Mouse (Mus musculus): ENCODE measurements around the gene Tnk2. TPM values are rescaled to one million over a fixed set of nuclear protein-coding genes. Genes with fewer than 3 reads are reported as not detected.
"Not testable (repeated sequence)": the region's sequence is repeated elsewhere in the genome, so short reads cannot be mapped to it uniquely, and the experiment has no call there.

Tnk2 gene
- polyA plus RNA-seq, 1 experiment from 2014 or later = 13.3 TPM

DNA sequence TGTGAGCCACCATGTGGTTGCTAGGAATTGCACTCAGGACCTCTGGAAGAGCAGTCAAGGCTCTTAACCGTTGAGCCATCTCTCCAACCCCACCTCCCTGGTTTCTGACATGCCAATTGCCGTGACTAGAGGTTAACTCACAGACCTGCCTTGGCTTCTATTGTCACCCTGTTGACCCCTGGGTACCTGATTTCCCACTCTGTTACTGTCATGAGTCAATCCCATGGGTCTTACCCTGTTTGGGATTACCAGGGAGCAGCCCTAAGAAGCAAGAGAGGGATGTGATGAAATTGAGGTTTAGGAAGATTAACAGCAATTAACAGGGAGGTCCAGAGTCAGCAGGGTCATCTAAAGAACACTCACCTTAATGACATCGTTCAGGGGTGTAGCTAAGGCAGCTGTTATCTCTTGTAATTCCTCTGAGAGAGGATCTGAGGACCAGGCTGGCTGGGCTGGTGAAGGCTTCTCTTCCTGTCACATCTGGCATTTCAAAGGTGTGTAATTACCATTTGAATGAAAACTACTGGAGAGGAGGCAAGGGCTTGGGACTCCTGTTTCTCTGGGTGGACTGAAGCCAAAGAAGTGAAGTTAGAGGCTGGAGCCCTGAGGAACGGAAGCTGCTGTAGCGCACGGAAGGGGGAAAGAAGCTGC, 6.7 kb upstream of the Tnk2 start:
- Histone ChIP-seq H3K27ac (no peak overlapping the region), H3K4me1 (peaks cover 4% of the 10 kb centered on the region; the same call in 1 of the 2 replicates), H3K4me3 (no peak overlapping the region), H3K36me3 (peaks cover 5% of the 10 kb centered on the region), H3K9me3 (no peaks in the 10 kb centered on the region), H3K4me2 (no peak overlapping the region), H3K9ac (no peak overlapping the region), H3K27me3 (no peaks in the 10 kb centered on the region)
- ATAC-seq (ENCODE audit: insufficient number of reproducible peaks, insufficient read depth, low FRiP score, low TSS enrichment, low read depth) = no peak
- WGBS = 44% methylated on average over 6 of the region's 6 CpGs

DNA sequence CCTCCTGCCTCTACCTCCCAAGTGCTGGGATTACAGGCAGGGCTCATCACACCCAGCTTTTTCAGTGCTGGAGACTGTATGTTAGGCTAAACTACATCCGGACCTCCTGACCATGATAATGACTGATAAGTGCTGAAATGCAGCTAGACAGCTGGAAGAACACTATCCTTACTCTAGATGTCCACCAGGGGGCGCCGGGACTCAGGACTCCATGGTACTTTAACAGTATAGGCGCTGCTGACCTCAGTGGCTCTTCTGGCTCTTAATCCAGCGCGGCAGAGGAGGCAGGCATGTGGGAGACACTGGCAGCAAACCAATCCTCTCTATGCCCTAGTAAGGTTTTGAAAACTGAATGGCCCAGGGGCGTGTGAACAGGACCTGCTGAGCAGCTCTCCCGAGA, 5.2 kb upstream of the Tnk2 start:
- H3K27ac ChIP-seq = no peak overlapping the region
- peaks cover 10% of the 10 kb centered on the region; the same call in 1 of the 2 replicates for H3K4me1 ChIP-seq
- H3K36me3 ChIP-seq = no peaks in the 10 kb centered on the region
- 0 out of 2 replicates have a peak, but pooled peaks have one; percentile 52 for ATAC-seq (ENCODE audit: insufficient number of reproducible peaks, insufficient read depth, low FRiP score, low TSS enrichment, low read depth)
- no peak overlapping the region for H3K4me3 ChIP-seq
- H3K9ac ChIP-seq = no peak overlapping the region
- no peaks in the 10 kb centered on the region for H3K27me3 ChIP-seq
- H3K9me3 ChIP-seq = no peaks in the 10 kb centered on the region
- no peak overlapping the region for H3K4me2 ChIP-seq
- WGBS = 10% methylated on average over 8 of the region's 8 CpGs

DNA sequence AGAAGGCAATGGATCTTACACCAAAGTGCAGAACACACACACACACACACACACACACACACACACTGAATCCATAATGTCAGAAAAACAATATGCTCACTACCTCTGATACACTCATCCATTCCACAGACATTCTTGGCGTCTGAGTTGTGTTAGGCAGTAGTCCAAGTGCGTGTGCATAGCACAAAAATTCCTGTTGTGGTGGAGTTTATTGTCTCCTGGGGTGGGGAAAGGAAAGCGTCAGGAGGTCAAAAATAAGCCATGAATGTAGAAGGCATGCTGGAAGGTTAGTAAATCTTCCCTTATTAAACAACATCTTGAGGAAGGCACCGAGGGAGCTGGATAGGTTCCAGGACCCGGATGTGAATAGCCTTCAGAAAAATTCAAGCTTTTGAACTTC, 3.6 kb upstream of the Tnk2 start:
- Histone ChIP-seq H3K9ac (no peak overlapping the region), H3K4me2 (no peak overlapping the region), H3K4me1 (peaks cover 16% of the 10 kb centered on the region), H3K9me3 (no peaks in the 10 kb centered on the region), H3K4me3 (no peak overlapping the region), H3K27me3 (no peaks in the 10 kb centered on the region), H3K36me3 (no peaks in the 10 kb centered on the region), H3K27ac (no peak overlapping the region)
- ATAC-seq (ENCODE audit: insufficient number of reproducible peaks, insufficient read depth, low FRiP score, low TSS enrichment, low read depth) = no peak
- 41% methylated on average over 5 of the region's 5 CpGs for WGBS

DNA sequence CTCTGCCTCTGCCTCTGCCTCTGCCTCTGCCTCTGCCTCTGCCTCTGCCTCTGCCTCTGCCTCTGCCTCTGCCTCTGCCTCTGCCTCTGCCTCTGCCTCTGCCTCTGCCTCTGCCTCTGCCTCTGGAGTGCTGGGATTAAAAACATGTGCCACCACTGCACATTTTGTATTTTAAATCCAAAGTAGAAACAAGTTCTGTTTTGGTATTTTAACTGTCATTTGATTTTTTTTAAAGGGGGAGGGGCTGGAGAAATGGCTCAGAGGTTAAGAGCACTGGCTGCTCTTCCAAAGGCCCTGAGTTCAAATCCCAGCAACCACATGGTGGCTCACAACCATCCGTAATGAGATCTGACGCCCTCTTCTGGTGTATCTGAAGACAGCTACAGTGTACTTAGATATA, 3.0 kb upstream of the Tnk2 start:
- not testable (repeated sequence) for H3K9ac ChIP-seq; ATAC-seq (ENCODE audit: insufficient number of reproducible peaks, insufficient read depth, low FRiP score, low TSS enrichment, low read depth); H3K4me3 ChIP-seq; H3K9me3 ChIP-seq; H3K27me3 ChIP-seq; H3K27ac ChIP-seq; H3K4me2 ChIP-seq; H3K36me3 ChIP-seq
- peaks cover 21% of the 10 kb centered on the region for H3K4me1 ChIP-seq
- 64% methylated on average over 2 of the region's 2 CpGs for WGBS

DNA sequence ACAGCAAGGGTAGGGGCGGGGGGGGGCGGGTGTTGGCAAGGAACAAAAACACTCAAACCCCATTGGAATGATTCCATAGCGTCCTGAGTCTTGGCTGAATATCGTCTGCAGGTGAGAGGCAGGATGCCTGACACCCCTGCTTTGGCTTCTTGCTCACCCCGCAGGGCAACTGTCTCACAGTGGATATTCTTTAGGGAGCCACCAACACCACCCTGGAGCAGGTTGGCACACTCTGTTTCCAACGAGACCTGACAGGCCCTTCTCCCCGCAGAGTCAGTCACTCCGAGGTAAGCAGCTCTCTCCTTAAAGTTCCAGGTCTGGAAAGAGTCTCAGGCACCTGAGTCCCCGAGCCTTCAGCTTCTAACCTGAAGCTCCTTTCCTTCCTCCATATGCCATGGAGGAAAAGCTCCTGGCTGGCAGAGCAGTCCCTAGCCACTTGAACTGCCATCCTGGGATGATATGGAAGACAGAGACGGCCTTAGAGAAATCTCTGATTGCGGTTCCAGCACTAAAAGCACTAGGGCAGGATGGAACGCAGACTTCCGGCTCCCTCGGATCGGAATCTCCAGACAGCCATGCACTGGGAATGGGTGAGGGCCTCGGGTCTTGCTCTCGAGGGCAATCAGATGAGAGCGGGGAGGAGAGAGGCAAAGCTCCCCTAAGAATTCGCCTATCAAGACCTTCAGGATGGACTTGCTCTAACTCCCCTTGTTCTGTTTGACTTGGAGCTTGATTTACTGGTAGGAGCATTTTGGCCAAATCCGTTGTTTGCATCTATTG, 2.0 kb upstream of the Tnk2 start:
- Histone ChIP-seq H3K27me3 (no peaks in the 10 kb centered on the region), H3K27ac (no peak overlapping the region), H3K4me1 (peaks cover 30% of the 10 kb centered on the region), H3K9me3 (no peaks in the 10 kb centered on the region), H3K9ac (no peak overlapping the region), H3K4me3 (no peak overlapping the region), H3K36me3 (no peaks in the 10 kb centered on the region), H3K4me2 (no peak overlapping the region)
- 57% methylated on average over 20 of the region's 20 CpGs for WGBS
- no peak for ATAC-seq (ENCODE audit: insufficient number of reproducible peaks, insufficient read depth, low FRiP score, low TSS enrichment, low read depth)

DNA sequence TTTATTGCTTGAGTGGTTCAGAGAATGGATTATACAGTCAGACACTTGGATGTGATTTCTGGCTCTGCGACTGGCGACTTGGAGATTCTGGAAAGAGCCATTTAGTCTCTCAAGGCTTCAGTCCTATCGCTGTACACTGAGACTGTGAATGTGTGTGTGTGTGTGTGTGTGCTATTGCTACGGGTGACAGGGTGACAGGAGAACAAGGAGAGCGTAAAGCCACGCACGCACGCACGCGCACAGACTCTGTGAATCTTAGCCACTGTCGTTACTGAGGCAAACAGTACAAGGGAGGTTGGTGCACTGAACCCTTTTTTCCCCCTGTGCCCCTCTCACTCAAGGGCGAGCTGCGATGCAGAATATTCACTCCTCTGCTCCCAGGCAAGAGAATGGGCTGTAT, 1.4 kb upstream of the Tnk2 start:
- Histone ChIP-seq H3K27ac (no peak overlapping the region), H3K9ac (0 out of 2 replicates have a peak overlapping the region, but pooled peaks have one; percentile 32), H3K4me2 (no peak overlapping the region), H3K4me1 (peaks cover 30% of the 10 kb centered on the region), H3K36me3 (no peaks in the 10 kb centered on the region), H3K27me3 (no peaks in the 10 kb centered on the region), H3K4me3 (no peak overlapping the region), H3K9me3 (no peaks in the 10 kb centered on the region)
- ATAC-seq (ENCODE audit: insufficient number of reproducible peaks, insufficient read depth, low FRiP score, low TSS enrichment, low read depth) = no peak
- WGBS = 71% methylated on average over 13 of the region's 13 CpGs

DNA sequence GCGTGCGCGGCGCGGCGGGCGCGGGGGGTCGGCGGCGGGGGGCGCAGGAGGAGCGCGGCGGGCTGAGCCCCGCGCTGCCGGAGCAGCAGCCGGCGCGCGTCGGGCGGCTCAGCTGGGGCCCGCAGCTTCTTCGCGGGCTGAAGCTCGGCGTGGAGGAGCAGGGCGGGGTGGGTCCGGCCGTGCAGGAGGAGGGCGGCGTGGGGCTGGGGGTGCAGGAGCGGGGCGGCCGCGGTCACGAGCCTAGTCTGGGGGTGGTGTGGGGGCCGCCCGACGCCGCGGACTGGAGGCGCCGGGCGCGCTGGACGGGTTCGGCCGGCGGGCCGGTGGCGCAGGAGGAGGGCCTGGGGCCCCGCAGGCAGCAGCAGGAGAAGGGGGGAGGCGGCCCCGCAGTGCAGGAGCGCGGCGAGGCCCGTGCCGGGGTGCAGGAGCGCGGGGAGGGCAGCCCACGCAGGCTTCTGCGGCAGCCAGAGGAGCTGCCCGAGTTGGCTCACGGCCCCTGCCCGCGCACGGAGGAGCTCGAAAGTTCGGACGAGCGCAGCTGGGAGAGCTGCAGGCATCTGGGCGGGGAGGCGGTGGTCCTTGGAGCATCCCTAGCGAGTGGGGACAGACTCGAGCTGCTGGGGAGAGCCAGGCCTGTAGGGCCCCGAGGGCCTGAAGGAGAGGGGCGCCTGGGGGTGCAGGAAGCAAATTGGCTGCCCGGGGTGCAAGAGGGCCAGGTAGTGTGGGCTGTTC, 561 bp downstream of the Tnk2 start:
- Histone ChIP-seq H3K36me3 (no peaks in the 10 kb centered on the region), H3K4me1 (peaks cover 32% of the 10 kb centered on the region), H3K9ac (peak overlapping the region; percentile 91), H3K27me3 (no peaks in the 10 kb centered on the region), H3K4me3 (peak overlapping the region; percentile 90), H3K9me3 (no peaks in the 10 kb centered on the region), H3K27ac (peak overlapping the region; percentile 91), H3K4me2 (peak overlapping the region; percentile 89)
- ATAC-seq (ENCODE audit: insufficient number of reproducible peaks, insufficient read depth, low FRiP score, low TSS enrichment, low read depth) = peak; percentile 60
- 1% methylated on average over 74 of the region's 82 CpGs for WGBS

DNA sequence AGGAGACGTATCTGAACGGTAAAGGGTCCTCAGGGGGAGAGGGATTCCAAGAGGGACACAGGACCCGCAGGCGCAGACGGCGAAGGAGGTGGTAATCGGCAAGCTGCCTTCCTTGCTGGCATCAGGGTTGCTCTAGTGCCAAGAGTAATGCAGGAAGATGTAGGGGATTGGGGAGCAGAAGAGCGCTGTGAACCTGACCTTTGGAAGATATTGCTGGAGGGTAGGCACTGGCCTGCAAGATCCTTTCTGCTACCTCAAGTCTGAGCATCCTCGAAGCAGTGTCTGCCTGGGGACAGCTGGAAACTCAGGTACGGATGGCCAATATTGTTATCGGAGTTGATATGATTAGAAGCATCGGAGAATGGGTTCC, 1.1 kb downstream of the Tnk2 start:
- no peak for ATAC-seq (ENCODE audit: insufficient number of reproducible peaks, insufficient read depth, low FRiP score, low TSS enrichment, low read depth)
- Histone ChIP-seq H3K9ac (peak overlapping the region; percentile 91), H3K27me3 (no peaks in the 10 kb centered on the region), H3K4me3 (peak overlapping the region; percentile 90), H3K4me2 (peak overlapping the region; percentile 89), H3K9me3 (no peaks in the 10 kb centered on the region), H3K4me1 (peaks cover 33% of the 10 kb centered on the region), H3K36me3 (no peaks in the 10 kb centered on the region), H3K27ac (peak overlapping the region; percentile 91)
- 13% methylated on average over 12 of the region's 12 CpGs for WGBS

DNA sequence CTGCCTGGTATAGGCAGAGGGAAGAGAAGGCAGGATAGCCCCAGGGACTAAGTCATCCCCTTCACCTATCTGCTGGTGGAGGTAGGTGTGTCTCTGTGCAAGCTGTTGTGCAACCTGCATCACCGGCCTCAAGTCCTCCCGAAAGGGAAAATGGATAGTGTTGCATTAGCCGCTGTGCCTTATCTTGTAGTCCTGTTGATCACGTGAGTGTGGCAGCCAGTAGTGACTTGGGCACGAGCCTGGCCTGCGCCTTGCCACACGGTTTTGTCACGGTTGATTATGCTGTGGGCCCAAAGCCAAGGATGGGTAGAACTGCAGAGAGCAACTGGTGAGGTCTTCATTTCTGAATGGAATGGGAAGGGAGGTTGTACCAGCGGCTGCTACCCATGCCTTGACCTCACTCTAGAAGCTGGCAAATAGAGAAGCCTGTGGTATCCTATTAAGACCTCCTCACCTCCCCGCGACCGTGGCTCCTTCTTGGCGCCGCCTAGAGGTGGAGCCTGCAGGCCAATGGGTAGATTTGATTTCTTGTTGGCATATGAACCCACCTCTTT, 1.8 kb downstream of the Tnk2 start:
- no peaks in the 10 kb centered on the region for H3K9me3 ChIP-seq
- peak overlapping the region; percentile 48 for H3K27ac ChIP-seq
- peak overlapping the region; percentile 90 for H3K4me3 ChIP-seq
- H3K4me2 ChIP-seq = peak overlapping the region; percentile 89
- 13% methylated on average over 14 of the region's 14 CpGs for WGBS
- peaks cover 30% of the 10 kb centered on the region for H3K4me1 ChIP-seq
- H3K36me3 ChIP-seq = no peaks in the 10 kb centered on the region
- 0 out of 2 replicates have a peak, but pooled peaks have one; percentile 26 for ATAC-seq (ENCODE audit: insufficient number of reproducible peaks, insufficient read depth, low FRiP score, low TSS enrichment, low read depth)
- no peaks in the 10 kb centered on the region for H3K27me3 ChIP-seq
- peak overlapping the region; percentile 91 for H3K9ac ChIP-seq

DNA sequence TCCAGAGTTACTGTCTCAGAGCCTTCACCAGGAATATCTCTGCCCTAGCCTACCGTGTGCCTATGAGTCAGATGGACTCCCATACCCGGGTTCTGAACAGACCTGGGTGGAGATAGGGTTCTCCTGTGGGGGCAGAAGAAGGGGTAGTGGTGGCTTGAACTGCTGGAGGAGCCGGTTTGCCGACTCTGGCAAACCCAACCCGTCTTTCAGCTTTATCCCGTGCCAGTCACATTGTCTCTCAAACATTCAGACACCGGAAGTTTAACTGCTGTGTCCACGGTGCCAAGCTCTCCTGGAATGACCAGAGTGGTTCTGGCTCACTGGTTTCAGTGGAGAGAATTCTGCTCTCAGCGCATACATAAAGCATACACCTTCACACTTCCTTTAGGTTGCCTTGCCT, 2.3 kb downstream of the Tnk2 start:
- H3K4me3 ChIP-seq = peak overlapping the region; percentile 90
- H3K36me3 ChIP-seq = 0 out of 2 replicates have a peak, but pooled peaks cover 3% of the 10 kb centered on the region
- WGBS = 78% methylated on average over 9 of the region's 9 CpGs
- H3K27ac ChIP-seq = 0 out of 2 replicates have a peak overlapping the region, but pooled peaks have one; percentile 48
- H3K27me3 ChIP-seq = no peaks in the 10 kb centered on the region
- no peaks in the 10 kb centered on the region for H3K9me3 ChIP-seq
- 0 out of 2 replicates have a peak overlapping the region, but pooled peaks have one; percentile 91 for H3K9ac ChIP-seq
- peaks cover 30% of the 10 kb centered on the region for H3K4me1 ChIP-seq
- H3K4me2 ChIP-seq = peak overlapping the region; percentile 89
- no peak for ATAC-seq (ENCODE audit: insufficient number of reproducible peaks, insufficient read depth, low FRiP score, low TSS enrichment, low read depth)

DNA sequence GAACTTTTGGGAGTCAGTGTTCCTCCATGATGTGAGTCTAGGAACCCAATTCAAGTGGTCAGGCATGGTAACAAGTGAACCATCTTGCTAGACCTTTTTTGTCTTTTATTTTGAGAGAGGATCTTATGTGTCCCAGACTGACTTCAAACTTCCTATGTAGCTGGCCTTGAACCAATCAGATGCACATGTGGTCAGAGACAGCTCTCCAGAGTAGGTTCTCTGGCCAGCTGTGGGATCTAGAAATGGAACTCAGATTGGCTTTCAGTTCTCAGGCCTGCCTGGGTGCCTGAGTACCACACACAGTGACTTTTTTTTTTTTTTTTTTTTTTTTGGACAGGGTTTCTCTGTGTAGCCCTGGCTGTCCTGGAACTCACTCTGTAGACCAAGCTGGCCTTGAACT, 4.0 kb downstream of the Tnk2 start:
- no peak overlapping the region for H3K4me2 ChIP-seq
- no peak overlapping the region for H3K4me3 ChIP-seq
- H3K27ac ChIP-seq = no peak overlapping the region
- no peak overlapping the region for H3K9ac ChIP-seq
- no peaks in the 10 kb centered on the region for H3K27me3 ChIP-seq
- ATAC-seq (ENCODE audit: insufficient number of reproducible peaks, insufficient read depth, low FRiP score, low TSS enrichment, low read depth) = no peak
- H3K9me3 ChIP-seq = no peaks in the 10 kb centered on the region
- peaks cover 25% of the 10 kb centered on the region for H3K4me1 ChIP-seq
- H3K36me3 ChIP-seq = 0 out of 2 replicates have a peak, but pooled peaks cover 6% of the 10 kb centered on the region
